Mouse (Mus musculus) lung, postnatal 0 days (tissue): ENCODE data around the gene Mef2c.

Experiments used
- CTCF ChIP-seq: IDR thresholded peaks from 2 replicates; pipeline ENCODE4 v1.5.1; 2016; ENCODE audit warnings: antibody characterized with exemption, mild to moderate bottlenecking
- EP300 ChIP-seq: IDR thresholded peaks from 2 replicates; pipeline ENCODE4 v1.6.1; 2016; ENCODE audit warnings: antibody characterized with exemption, mild to moderate bottlenecking, control low read depth

DNA sequence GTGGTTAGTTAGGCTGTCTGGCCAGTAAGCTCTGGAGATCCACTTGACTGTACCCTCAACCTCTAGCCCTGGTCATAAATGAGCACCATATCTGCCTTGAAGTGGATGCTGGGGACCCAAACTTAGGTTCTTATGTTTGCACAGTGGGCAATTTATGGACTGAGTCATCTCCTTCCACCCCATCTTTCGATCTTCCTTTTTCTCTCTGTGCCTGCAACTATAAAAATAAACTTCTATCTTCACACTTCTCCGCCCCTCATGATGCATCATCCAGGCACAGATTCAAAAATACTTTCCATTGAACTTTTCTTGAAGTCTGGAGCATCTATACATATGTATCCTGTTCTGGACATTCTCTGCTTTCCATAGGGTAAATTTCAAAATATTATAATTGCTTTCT, 84.4 kb downstream of the Mef2c start:
- TF ChIP-seq EP300 (no peak), CTCF (no peak)
